Mouse (Mus musculus) embryonic facial prominence, embryonic 11.5 days (tissue): ENCODE data around the gene Aoc1. TPM values are rescaled to one million over a fixed set of nuclear protein-coding genes. Genes with fewer than 3 reads are reported as not detected.
A peak's percentile ranks its signal among the peaks of the same experiment; 100 is the strongest.

ENCODE experiments used
- ATAC-seq: fragments of 200-750 bp; cut with Nextera tagmentation; replicated peaks from 2 replicates; pipeline ENCODE4 v1.8.0; 2017; ENCODE audit warnings: low read depth; ENCODE audit not compliant: insufficient number of reproducible peaks, low FRiP score, low TSS enrichment
- DNase-seq: peaks from one replicate; pipeline ENCODE4 v3.0.0-alpha.2; 2015; ENCODE audit warnings: low spot score
- H3K27ac ChIP-seq: fragments of 300-500 bp; sonication (generic); replicated peaks from 2 replicates; pipeline ENCODE4 v1.5.1; 2014; ENCODE audit warnings: mild to moderate bottlenecking, low read depth, low read length, control low read depth
- H3K27me3 ChIP-seq: fragments of 300-500 bp; sonication (generic); 2 replicates; pipeline ENCODE4 v1.6.1; 2014; ENCODE audit warnings: mild to moderate bottlenecking, low read length, moderate library complexity, mixed read lengths; ENCODE audit not compliant: control insufficient read depth, insufficient read depth
- H3K36me3 ChIP-seq: fragments of 300-500 bp; sonication (generic); replicated peaks from 2 replicates; pipeline ENCODE4 v1.6.1; 2014; ENCODE audit warnings: low read depth, mild to moderate bottlenecking, low read length, moderate library complexity, mixed read lengths; ENCODE audit not compliant: control insufficient read depth, insufficient read depth
- H3K4me1 ChIP-seq: fragments of 300-500 bp; sonication (generic); 2 replicates; pipeline ENCODE4 v1.6.1; 2014; ENCODE audit warnings: low read length, mixed read lengths; ENCODE audit not compliant: control insufficient read depth, insufficient read depth
- H3K4me2 ChIP-seq: fragments of 300-500 bp; sonication (generic); 2 replicates; pipeline ENCODE4 v1.6.1; 2014; ENCODE audit warnings: low read depth, mild to moderate bottlenecking, control low read depth, low read length, moderate library complexity
- H3K4me3 ChIP-seq: fragments of 300-500 bp; sonication (generic); 2 replicates; pipeline ENCODE4 v1.5.1; 2014; ENCODE audit warnings: low read depth, low read length, control low read depth
- H3K9ac ChIP-seq: fragments of 300-500 bp; sonication (generic); replicated peaks from 2 replicates; pipeline ENCODE4 v1.6.1; 2014; ENCODE audit warnings: mild to moderate bottlenecking, control low read depth, low read length
- H3K9me3 ChIP-seq: fragments of 300-500 bp; sonication (generic); replicated peaks from 2 replicates; pipeline ENCODE4 v1.6.1; 2016; ENCODE audit warnings: mild to moderate bottlenecking, low read length, inconsistent platforms, mixed read lengths; ENCODE audit not compliant: control insufficient read depth
- WGBS: fragments of 180-500 bp; shearing (Covaris S2); extraction: QIAGEN DNeasy Blood & Tissue Kit; methylation state at CpG from one replicate; pipeline ENCODE4 v1.1.7; 2014; 5-methylcytosine and 5-hydroxymethylcytosine counted together
- polyA plus RNA-seq: library from polyadenylated mRNA; unstranded; fragments of >200 nt; fragmentation: Nextera tagmentation; extraction: Ambion mirVana; gene quantifications from 2 replicates; pipeline ENCODE4 v1.2.1, GENCODE M21; 2014

The Aoc1 gene
- polyA plus RNA-seq, 1 experiment from 2014 or later, result not detected

DNA sequence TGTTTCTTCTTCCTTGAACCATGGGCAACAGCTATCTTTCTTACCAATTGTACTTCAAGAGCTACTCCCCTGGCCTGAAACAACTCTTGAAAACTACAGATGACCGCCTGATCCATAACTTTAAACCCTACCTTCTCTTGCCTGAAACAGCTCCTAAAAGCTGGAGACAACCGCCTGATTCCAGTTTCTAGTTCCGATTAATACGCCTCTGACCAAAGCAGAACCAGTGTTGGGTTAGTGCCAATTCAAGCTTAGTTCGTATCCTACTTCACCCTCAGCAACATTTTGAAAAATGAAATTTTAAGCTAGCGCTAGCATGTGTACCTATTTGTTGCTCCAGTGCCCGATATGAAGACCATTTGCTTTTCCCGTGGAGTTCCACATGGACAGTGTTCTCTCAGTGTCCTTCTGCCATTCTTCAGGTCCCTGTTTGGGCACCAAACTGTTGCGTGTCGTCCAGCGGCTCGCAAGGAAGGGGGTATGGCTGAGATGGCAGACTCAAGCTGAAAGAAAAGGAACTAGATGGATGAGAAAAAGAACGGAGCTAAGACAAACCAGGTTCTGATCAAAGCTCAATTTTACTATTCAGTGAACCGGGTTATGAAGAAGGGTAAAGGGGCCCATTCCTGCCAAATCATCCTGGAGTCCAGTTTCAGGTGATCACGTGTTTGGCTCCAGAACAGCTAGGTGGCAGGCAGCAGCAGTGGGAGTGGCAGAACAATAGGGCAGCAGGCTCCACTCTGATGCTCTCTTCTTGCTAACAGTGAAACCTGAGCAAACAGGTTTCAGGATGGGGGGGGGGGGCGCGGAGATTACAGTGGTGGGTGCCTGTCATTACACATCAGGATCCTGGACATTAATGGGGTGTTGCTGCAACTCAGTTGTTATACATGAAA lies 30.1 kb downstream of the Aoc1 start:
- Histone ChIP-seq H3K9ac (no peak overlapping the region), H3K4me1 (no peaks in the 10 kb centered on the region), H3K27ac (no peak overlapping the region), H3K36me3 (no peaks in the 10 kb centered on the region), H3K4me3 (no peak overlapping the region), H3K4me2 (no peak overlapping the region), H3K27me3 (no peaks in the 10 kb centered on the region), H3K9me3 (no peaks in the 10 kb centered on the region)
- ATAC-seq (no peak), DNase-seq (peak; percentile 1)
- 84% methylated on average over 17 of the region's 17 CpGs for WGBS

DNA sequence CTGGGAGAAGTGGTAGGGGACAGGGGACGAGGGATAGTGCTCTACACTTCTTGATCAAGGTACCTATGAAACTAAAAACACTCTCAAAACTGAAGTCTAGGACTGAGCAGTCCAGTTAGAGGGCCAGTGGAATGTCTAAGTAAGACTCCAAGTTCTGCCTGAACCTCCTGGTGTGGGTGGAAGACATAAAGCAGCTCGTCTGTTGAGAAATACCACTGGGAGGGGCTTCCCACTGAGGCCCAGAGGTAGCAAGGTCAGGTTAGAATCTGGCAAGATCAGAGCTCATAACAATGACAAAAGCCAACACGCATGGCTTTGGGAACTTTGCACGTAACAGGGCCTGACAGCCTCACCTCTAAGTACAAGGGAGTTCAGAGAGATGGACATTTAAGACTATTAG lies 30.7 kb downstream of the Aoc1 start:
- Histone ChIP-seq H3K9me3 (no peaks in the 10 kb centered on the region), H3K4me1 (no peaks in the 10 kb centered on the region), H3K36me3 (no peaks in the 10 kb centered on the region), H3K27me3 (no peaks in the 10 kb centered on the region), H3K27ac (no peak overlapping the region), H3K9ac (no peak overlapping the region), H3K4me3 (no peak overlapping the region), H3K4me2 (no peak overlapping the region)
- 86% methylated on average over 4 of the region's 4 CpGs for WGBS
- ATAC-seq, result no peak
- no peak for DNase-seq

- H3K4me1 ChIP-seq, result no peaks in the 10 kb centered on the region
- no peaks in the 10 kb centered on the region for H3K27me3 ChIP-seq
- no peak overlapping the region for H3K4me3 ChIP-seq
- H3K4me2 ChIP-seq, result no peak overlapping the region
- no peaks in the 10 kb centered on the region for H3K9me3 ChIP-seq
- ATAC-seq (no peak), DNase-seq (no peak)
- no peaks in the 10 kb centered on the region for H3K36me3 ChIP-seq
- no peak overlapping the region for H3K27ac ChIP-seq
- 93% methylated on average over 13 of the region's 13 CpGs for WGBS
- no peak overlapping the region for H3K9ac ChIP-seq
These were observed 32.9 kb downstream of the Aoc1 start for GRCm38 (mm10) chr6:48905606-48906005.

DNA sequence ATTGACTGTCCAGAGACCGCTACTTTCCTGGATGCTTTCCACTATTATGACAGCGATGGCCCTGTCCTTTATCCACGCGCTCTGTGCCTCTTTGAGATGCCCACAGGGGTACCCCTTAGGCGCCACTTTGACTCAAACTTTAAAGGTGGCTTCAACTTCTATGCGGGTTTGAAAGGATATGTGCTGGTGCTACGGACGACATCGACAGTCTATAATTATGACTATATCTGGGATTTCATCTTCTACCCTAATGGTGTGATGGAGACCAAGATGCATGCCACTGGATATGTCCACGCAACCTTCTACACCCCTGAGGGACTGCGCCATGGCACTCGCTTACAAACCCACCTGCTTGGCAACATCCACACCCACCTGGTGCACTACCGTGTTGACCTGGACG lies 33.7 kb downstream of the Aoc1 start:
- H3K4me1 ChIP-seq, result no peaks in the 10 kb centered on the region
- no peak overlapping the region for H3K9ac ChIP-seq
- 94% methylated on average over 14 of the region's 14 CpGs for WGBS
- DNase-seq, result no peak
- H3K27ac ChIP-seq, result no peak overlapping the region
- H3K4me2 ChIP-seq, result no peak overlapping the region
- no peak for ATAC-seq
- no peaks in the 10 kb centered on the region for H3K27me3 ChIP-seq
- no peaks in the 10 kb centered on the region for H3K36me3 ChIP-seq
- H3K9me3 ChIP-seq, result no peaks in the 10 kb centered on the region
- H3K4me3 ChIP-seq, result no peak overlapping the region

GRCm38 (mm10) chr6:48909229-48909628 lies 36.5 kb downstream of the Aoc1 start:
- no peak for DNase-seq
- 75% methylated on average over 1 of the region's 1 CpGs for WGBS
- Histone ChIP-seq H3K36me3 (no peaks in the 10 kb centered on the region), H3K27me3 (no peaks in the 10 kb centered on the region), H3K9ac (no peak overlapping the region), H3K27ac (no peak overlapping the region), H3K9me3 (no peaks in the 10 kb centered on the region), H3K4me2 (no peak overlapping the region), H3K4me1 (no peaks in the 10 kb centered on the region), H3K4me3 (no peak overlapping the region)
- no peak for ATAC-seq

GRCm38 (mm10) chr6:48912033-48912432 lies 39.3 kb downstream of the Aoc1 start:
- peak; percentile 54 for DNase-seq

GRCm38 (mm10) chr6:48913587-48913986 lies 40.9 kb downstream of the Aoc1 start:
- Histone ChIP-seq H3K4me1 (no peaks in the 10 kb centered on the region), H3K4me2 (no peak overlapping the region), H3K4me3 (no peak overlapping the region), H3K9ac (no peak overlapping the region), H3K27me3 (no peaks in the 10 kb centered on the region), H3K27ac (no peak overlapping the region), H3K9me3 (no peaks in the 10 kb centered on the region), H3K36me3 (no peaks in the 10 kb centered on the region)
- ATAC-seq (no peak), DNase-seq (no peak)
- WGBS, result 100% methylated on average over 2 of the region's 2 CpGs

More at GRCm38 (mm10) chr6:48912033-48912432, 39.3 kb downstream of the Aoc1 start:
- H3K36me3 ChIP-seq, result no peaks in the 10 kb centered on the region
- no peaks in the 10 kb centered on the region for H3K4me1 ChIP-seq
- H3K4me2 ChIP-seq, result no peak overlapping the region
- H3K9ac ChIP-seq, result no peak overlapping the region
- H3K27ac ChIP-seq, result no peak overlapping the region
- WGBS, result 46% methylated on average over 3 of the region's 3 CpGs
- H3K9me3 ChIP-seq, result no peaks in the 10 kb centered on the region
- no peak overlapping the region for H3K4me3 ChIP-seq
- ATAC-seq, result no peak
- no peaks in the 10 kb centered on the region for H3K27me3 ChIP-seq

- no peak within 1 kb of the TSS for H3K27ac ChIP-seq
- H3K36me3 ChIP-seq, result no peaks in the 10 kb centered on the region
- DNase-seq (no peak), ATAC-seq (no peak)
- no peak within 1 kb of the TSS for H3K4me2 ChIP-seq
- H3K9ac ChIP-seq, result no peak within 1 kb of the TSS
- 81% methylated on average over 5 of the region's 5 CpGs for WGBS
- H3K4me1 ChIP-seq, result no peaks in the 10 kb centered on the region
- no peak within 1 kb of the TSS for H3K4me3 ChIP-seq
- no peaks in the 10 kb centered on the region for H3K9me3 ChIP-seq
- H3K27me3 ChIP-seq, result no peaks in the 10 kb centered on the region
These were observed 56.9 kb downstream of the Aoc1 start, which contains the start of gene 1600015I10Rik for GRCm38 (mm10) chr6:48929595-48929994. 1600015I10Rik (plus strand) TSS chr6:48929895.
